Mouse (Mus musculus): ENCODE results near the gene Lenep. TPM values are rescaled to one million over a fixed set of nuclear protein-coding genes. Genes with fewer than 3 reads are reported as not detected.

The Lenep gene
- polyA plus RNA-seq, 1 experiment from 2014 or later: 2.3 TPM

- ATAC-seq (replicated peaks): peak; percentile 6; the same call in 1 of the 2 replicates
- H3K4me2 ChIP-seq: no peak overlapping the region
- H3K27ac ChIP-seq: no peak overlapping the region
- H3K36me3 ChIP-seq (replicated peaks): no peaks in the 10 kb centered on the region
- H3K4me1 ChIP-seq: peaks cover 36% of the 10 kb centered on the region
- H3K4me3 ChIP-seq: no peak overlapping the region
- peaks cover 8% of the 10 kb centered on the region for H3K27me3 ChIP-seq (replicated peaks)
- no peaks in the 10 kb centered on the region for H3K9me3 ChIP-seq
- no peak overlapping the region for H3K9ac ChIP-seq
- WGBS: 70% methylated on average over 11 of the region's 11 CpGs
These were observed 14.3 kb downstream of the Lenep start for GRCm38 (mm10) chr3:89388134-89388881.

- Histone ChIP-seq H3K4me3 (no peak overlapping the region), H3K36me3 (replicated peaks) (no peaks in the 10 kb centered on the region), H3K9me3 (no peaks in the 10 kb centered on the region), H3K27ac (no peak overlapping the region), H3K4me2 (no peak overlapping the region), H3K27me3 (replicated peaks) (peaks cover 4% of the 10 kb centered on the region), H3K4me1 (peaks cover 30% of the 10 kb centered on the region), H3K9ac (no peak overlapping the region)
- no peak for ATAC-seq (replicated peaks)
- WGBS: 76% methylated on average over 11 of the region's 11 CpGs
These were observed 15.0 kb downstream of the Lenep start for GRCm38 (mm10) chr3:89387632-89388031.

GRCm38 (mm10) chr3:89386438-89387420 is 15.9 kb downstream of the Lenep start:
- no peak overlapping the region for H3K27ac ChIP-seq
- H3K36me3 ChIP-seq (replicated peaks): no peaks in the 10 kb centered on the region
- 52% methylated on average over 17 of the region's 17 CpGs for WGBS
- H3K4me3 ChIP-seq: no peak overlapping the region
- H3K9me3 ChIP-seq: no peaks in the 10 kb centered on the region
- no peaks in the 10 kb centered on the region for H3K27me3 ChIP-seq (replicated peaks)
- no peak overlapping the region for H3K4me2 ChIP-seq
- ATAC-seq (replicated peaks): no peak
- H3K9ac ChIP-seq: no peak overlapping the region
- H3K4me1 ChIP-seq: peaks cover 21% of the 10 kb centered on the region

GRCm38 (mm10) chr3:89385451-89385850 is 17.1 kb downstream of the Lenep start:
- H3K36me3 ChIP-seq (replicated peaks): no peaks in the 10 kb centered on the region
- H3K27ac ChIP-seq: no peak overlapping the region
- no peak overlapping the region for H3K9ac ChIP-seq
- H3K4me2 ChIP-seq: no peak overlapping the region
- H3K4me3 ChIP-seq: no peak overlapping the region
- no peak for ATAC-seq (replicated peaks)
- no peaks in the 10 kb centered on the region for H3K27me3 ChIP-seq (replicated peaks)
- peaks cover 8% of the 10 kb centered on the region; the same call in 1 of the 2 replicates for H3K4me1 ChIP-seq
- 55% methylated on average over 11 of the region's 11 CpGs for WGBS
- H3K9me3 ChIP-seq: no peaks in the 10 kb centered on the region

- no peak overlapping the region for H3K4me2 ChIP-seq
- no peaks in the 10 kb centered on the region for H3K36me3 ChIP-seq (replicated peaks)
- WGBS: 46% methylated on average over 12 of the region's 12 CpGs
- H3K27me3 ChIP-seq (replicated peaks): no peaks in the 10 kb centered on the region
- H3K27ac ChIP-seq: no peak overlapping the region
- peaks cover 5% of the 10 kb centered on the region; the same call in 1 of the 2 replicates for H3K4me1 ChIP-seq
- no peak overlapping the region for H3K9ac ChIP-seq
- no peaks in the 10 kb centered on the region for H3K9me3 ChIP-seq
- no peak overlapping the region for H3K4me3 ChIP-seq
- no peak for ATAC-seq (replicated peaks)
These were observed 18.1 kb downstream of the Lenep start for GRCm38 (mm10) chr3:89384331-89385076.

GRCm38 (mm10) chr3:89383651-89384255 is 18.8 kb downstream of the Lenep start:
- Histone ChIP-seq H3K9me3 (no peaks in the 10 kb centered on the region), H3K27me3 (replicated peaks) (no peaks in the 10 kb centered on the region), H3K4me3 (no peak overlapping the region), H3K27ac (no peak overlapping the region), H3K9ac (no peak overlapping the region), H3K4me2 (no peak overlapping the region), H3K4me1 (peaks cover 11% of the 10 kb centered on the region), H3K36me3 (replicated peaks) (no peaks in the 10 kb centered on the region)
- ATAC-seq (replicated peaks): no peak
- WGBS: 88% methylated on average over 5 of the region's 5 CpGs

DNA sequence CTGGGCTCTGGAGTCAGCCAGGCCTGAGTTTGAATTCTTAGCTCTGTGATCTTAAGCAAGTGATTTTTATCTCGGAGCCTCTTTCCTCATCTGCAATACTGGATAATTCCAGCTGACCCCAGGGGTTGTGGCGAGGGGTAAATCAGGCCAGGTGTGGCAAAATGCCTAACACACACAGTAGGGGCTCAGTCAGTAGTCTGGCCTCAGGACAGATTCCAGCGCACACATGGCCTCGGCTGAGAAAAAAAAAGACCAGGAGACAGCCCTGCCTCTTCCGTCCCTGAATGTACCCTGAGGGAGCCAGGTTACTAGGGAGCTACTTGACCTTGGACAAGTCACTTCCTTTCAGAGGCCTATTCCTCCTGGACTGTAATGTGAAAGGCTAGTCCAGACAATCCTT is 19.6 kb downstream of the Lenep start:
- no peak overlapping the region for H3K4me2 ChIP-seq
- no peak for ATAC-seq (replicated peaks)
- H3K9ac ChIP-seq: no peak overlapping the region
- H3K4me3 ChIP-seq: no peak overlapping the region
- no peaks in the 10 kb centered on the region for H3K9me3 ChIP-seq
- peaks cover 19% of the 10 kb centered on the region for H3K4me1 ChIP-seq
- H3K36me3 ChIP-seq (replicated peaks): no peaks in the 10 kb centered on the region
- H3K27me3 ChIP-seq (replicated peaks): no peaks in the 10 kb centered on the region
- WGBS: 90% methylated on average over 5 of the region's 5 CpGs
- H3K27ac ChIP-seq: no peak overlapping the region

- WGBS: 90% methylated on average over 9 of the region's 9 CpGs
- no peak overlapping the region for H3K9ac ChIP-seq
- no peaks in the 10 kb centered on the region for H3K27me3 ChIP-seq (replicated peaks)
- no peaks in the 10 kb centered on the region for H3K9me3 ChIP-seq
- no peaks in the 10 kb centered on the region for H3K36me3 ChIP-seq (replicated peaks)
- no peak overlapping the region for H3K27ac ChIP-seq
- no peak overlapping the region for H3K4me3 ChIP-seq
- no peak overlapping the region for H3K4me2 ChIP-seq
- no peak for ATAC-seq (replicated peaks)
- H3K4me1 ChIP-seq: peaks cover 19% of the 10 kb centered on the region
These were observed 20.3 kb downstream of the Lenep start for GRCm38 (mm10) chr3:89382033-89382882.

- H3K27ac ChIP-seq: no peak overlapping the region
- H3K9ac ChIP-seq: no peak overlapping the region
- H3K4me1 ChIP-seq: peaks cover 19% of the 10 kb centered on the region
- H3K9me3 ChIP-seq: no peaks in the 10 kb centered on the region
- ATAC-seq (replicated peaks): no peak
- H3K27me3 ChIP-seq (replicated peaks): no peaks in the 10 kb centered on the region
- 86% methylated on average over 11 of the region's 11 CpGs for WGBS
- H3K4me3 ChIP-seq: no peak overlapping the region
- no peak overlapping the region for H3K4me2 ChIP-seq
- no peaks in the 10 kb centered on the region for H3K36me3 ChIP-seq (replicated peaks)
These were observed 21.4 kb downstream of the Lenep start for GRCm38 (mm10) chr3:89381233-89381632.

GRCm38 (mm10) chr3:89380711-89381110 is 21.9 kb downstream of the Lenep start:
- H3K4me2 ChIP-seq: no peak overlapping the region
- H3K9me3 ChIP-seq: no peaks in the 10 kb centered on the region
- 97% methylated on average over 18 of the region's 18 CpGs for WGBS
- H3K27me3 ChIP-seq (replicated peaks): no peaks in the 10 kb centered on the region
- no peak overlapping the region for H3K27ac ChIP-seq
- H3K9ac ChIP-seq: no peak overlapping the region
- no peak overlapping the region for H3K4me3 ChIP-seq
- no peaks in the 10 kb centered on the region for H3K36me3 ChIP-seq (replicated peaks)
- H3K4me1 ChIP-seq: peaks cover 19% of the 10 kb centered on the region
- ATAC-seq (replicated peaks): no peak

DNA sequence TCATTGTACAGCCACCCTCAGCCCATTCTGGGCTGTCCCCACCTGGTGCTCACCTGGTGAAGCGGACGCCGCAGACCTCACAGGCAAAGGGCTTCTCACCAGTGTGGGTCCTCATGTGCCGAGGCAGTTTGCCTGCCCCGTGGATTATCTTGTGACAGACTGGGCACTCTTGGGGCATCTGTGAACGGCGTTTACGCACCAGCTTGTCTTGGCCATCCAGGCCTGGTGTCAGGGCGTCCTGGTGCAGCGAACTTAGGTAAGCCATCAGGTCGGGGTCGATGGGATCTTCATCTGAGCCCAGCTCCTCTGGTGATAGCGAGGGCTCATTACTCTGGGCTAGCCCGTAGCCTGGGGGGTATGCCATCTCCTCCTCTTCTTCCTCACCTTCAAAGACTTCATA is 22.3 kb downstream of the Lenep start:
- no peak overlapping the region for H3K4me2 ChIP-seq
- ATAC-seq (replicated peaks): no peak
- no peaks in the 10 kb centered on the region for H3K36me3 ChIP-seq (replicated peaks)
- H3K4me1 ChIP-seq: peaks cover 19% of the 10 kb centered on the region
- no peak overlapping the region for H3K27ac ChIP-seq
- no peaks in the 10 kb centered on the region for H3K27me3 ChIP-seq (replicated peaks)
- no peaks in the 10 kb centered on the region for H3K9me3 ChIP-seq
- WGBS: 95% methylated on average over 14 of the region's 14 CpGs
- no peak overlapping the region for H3K4me3 ChIP-seq
- no peak overlapping the region for H3K9ac ChIP-seq
